Mouse (Mus musculus) hindbrain, embryonic 13.5 days (tissue): Measurements from ENCODE around the gene Adamts9. TPM values are rescaled to one million over a fixed set of nuclear protein-coding genes. Genes with fewer than 3 reads are reported as not detected.

Experiments used
- ATAC-seq: fragments of 200-750 bp; cut with Nextera tagmentation; 2 replicates; pipeline ENCODE4 v1.8.0; 2017; ENCODE audit warnings: moderate TSS enrichment; ENCODE audit not compliant: low FRiP score
- H3K27ac ChIP-seq: fragments of 300-500 bp; sonication (generic); 2 replicates; pipeline ENCODE4 v1.5.1; 2015; ENCODE audit warnings: inconsistent platforms, mild to moderate bottlenecking, moderate library complexity
- H3K27me3 ChIP-seq: fragments of 300-500 bp; sonication (generic); 2 replicates; pipeline ENCODE4 v1.6.1; 2015; ENCODE audit warnings: mild to moderate bottlenecking, inconsistent platforms
- H3K36me3 ChIP-seq: fragments of 300-500 bp; sonication (generic); 2 replicates; pipeline ENCODE4 v1.6.1; 2015; ENCODE audit warnings: mild to moderate bottlenecking, inconsistent platforms
- H3K4me1 ChIP-seq: fragments of 300-500 bp; sonication (generic); replicated peaks from 2 replicates; pipeline ENCODE4 v1.6.1; 2015; ENCODE audit warnings: inconsistent platforms
- H3K4me2 ChIP-seq: fragments of 300-500 bp; sonication (generic); 2 replicates; pipeline ENCODE4 v1.6.1; 2015; ENCODE audit warnings: inconsistent platforms, mild to moderate bottlenecking, moderate library complexity
- H3K4me3 ChIP-seq: fragments of 300-500 bp; sonication (generic); 2 replicates; pipeline ENCODE4 v1.5.1; 2015; ENCODE audit warnings: mild to moderate bottlenecking, inconsistent platforms
- H3K9ac ChIP-seq: fragments of 300-500 bp; sonication (generic); 2 replicates; pipeline ENCODE4 v1.6.1; 2015; ENCODE audit warnings: mild to moderate bottlenecking, inconsistent platforms
- H3K9me3 ChIP-seq: fragments of 300-500 bp; sonication (generic); 2 replicates; pipeline ENCODE4 v1.6.1; 2016; ENCODE audit warnings: inconsistent platforms
- WGBS: fragments of 180-500 bp; shearing (Covaris S2); methylation state at CpG from one replicate; pipeline ENCODE4 v1.1.7; 2015; 5-methylcytosine and 5-hydroxymethylcytosine counted together
- polyA plus RNA-seq: library from polyadenylated mRNA; unstranded; fragments of >200 nt; fragmentation: Nextera tagmentation; extraction: Ambion mirVana; gene quantifications from 2 replicates; pipeline ENCODE4 v1.2.1, GENCODE M21; 2015

Gene Adamts9
- polyA plus RNA-seq, 1 experiment from 2014 or later, result 1.7 TPM

- Histone ChIP-seq H3K36me3 (no peaks in the 10 kb centered on the region), H3K27ac (no peak overlapping the region), H3K4me3 (no peak overlapping the region), H3K27me3 (no peaks in the 10 kb centered on the region), H3K4me1 (peaks cover 3% of the 10 kb centered on the region), H3K9me3 (no peaks in the 10 kb centered on the region), H3K4me2 (no peak overlapping the region), H3K9ac (no peak overlapping the region)
- WGBS, result 82% methylated on average over 5 of the region's 5 CpGs
- no peak for ATAC-seq
Measured at GRCm38 (mm10) chr6:92874854-92875253, 68.4 kb downstream of the Adamts9 start.

- ATAC-seq, result no peak
- no peak overlapping the region for H3K27ac ChIP-seq
- no peak overlapping the region for H3K4me2 ChIP-seq
- WGBS, result 84% methylated on average over 10 of the region's 10 CpGs
- H3K9ac ChIP-seq, result no peak overlapping the region
- H3K36me3 ChIP-seq, result no peaks in the 10 kb centered on the region
- no peak overlapping the region for H3K4me3 ChIP-seq
- peaks cover 11% of the 10 kb centered on the region for H3K4me1 ChIP-seq
- H3K9me3 ChIP-seq, result no peaks in the 10 kb centered on the region
- no peaks in the 10 kb centered on the region for H3K27me3 ChIP-seq
Measured at GRCm38 (mm10) chr6:92872766-92873165, 70.5 kb downstream of the Adamts9 start.

- no peaks in the 10 kb centered on the region for H3K27me3 ChIP-seq
- H3K27ac ChIP-seq, result no peak overlapping the region
- WGBS, result 56% methylated on average over 4 of the region's 4 CpGs
- H3K4me1 ChIP-seq, result peaks cover 11% of the 10 kb centered on the region
- no peak for ATAC-seq
- H3K36me3 ChIP-seq, result no peaks in the 10 kb centered on the region
- H3K9ac ChIP-seq, result no peak overlapping the region
- no peaks in the 10 kb centered on the region for H3K9me3 ChIP-seq
- H3K4me3 ChIP-seq, result no peak overlapping the region
- no peak overlapping the region for H3K4me2 ChIP-seq
Measured at GRCm38 (mm10) chr6:92871813-92872212, 71.5 kb downstream of the Adamts9 start.

- Histone ChIP-seq H3K27ac (no peak overlapping the region), H3K4me1 (peaks cover 11% of the 10 kb centered on the region), H3K9ac (no peak overlapping the region), H3K4me3 (no peak overlapping the region), H3K4me2 (no peak overlapping the region), H3K27me3 (no peaks in the 10 kb centered on the region), H3K36me3 (no peaks in the 10 kb centered on the region), H3K9me3 (no peaks in the 10 kb centered on the region)
- ATAC-seq, result no peak
- WGBS, result 66% methylated on average over 16 of the region's 16 CpGs
Measured at GRCm38 (mm10) chr6:92869582-92870219, 73.6 kb downstream of the Adamts9 start.

- Histone ChIP-seq H3K9me3 (no peaks in the 10 kb centered on the region), H3K9ac (no peak within 1 kb of the TSS), H3K27me3 (no peaks in the 10 kb centered on the region), H3K4me3 (no peak within 1 kb of the TSS), H3K4me1 (peaks cover 11% of the 10 kb centered on the region), H3K27ac (no peak within 1 kb of the TSS), H3K4me2 (no peak within 1 kb of the TSS), H3K36me3 (no peaks in the 10 kb centered on the region)
- ATAC-seq, result no peak
- 75% methylated on average over 4 of the region's 4 CpGs for WGBS
Measured at GRCm38 (mm10) chr6:92869089-92869581, 74.2 kb downstream of the Adamts9 start, which contains the start of gene Gm15737. Gene Gm15737, plus strand, starts transcription at chr6:92869357.

- WGBS, result 78% methylated on average over 9 of the region's 9 CpGs
- H3K4me2 ChIP-seq, result no peak overlapping the region
- H3K9ac ChIP-seq, result no peak overlapping the region
- no peak for ATAC-seq
- H3K9me3 ChIP-seq, result no peaks in the 10 kb centered on the region
- H3K4me1 ChIP-seq, result no peaks in the 10 kb centered on the region
- no peaks in the 10 kb centered on the region for H3K36me3 ChIP-seq
- no peak overlapping the region for H3K27ac ChIP-seq
- no peak overlapping the region for H3K4me3 ChIP-seq
- H3K27me3 ChIP-seq, result no peaks in the 10 kb centered on the region
Measured at GRCm38 (mm10) chr6:92862599-92862998, 80.7 kb downstream of the Adamts9 start.

- Histone ChIP-seq H3K4me3 (no peak overlapping the region), H3K4me1 (no peaks in the 10 kb centered on the region), H3K4me2 (no peak overlapping the region), H3K9me3 (no peaks in the 10 kb centered on the region), H3K27me3 (no peaks in the 10 kb centered on the region), H3K36me3 (no peaks in the 10 kb centered on the region), H3K9ac (no peak overlapping the region), H3K27ac (no peak overlapping the region)
- no peak for ATAC-seq
- WGBS, result 77% methylated on average over 5 of the region's 5 CpGs
Measured at GRCm38 (mm10) chr6:92860285-92860912, 82.9 kb downstream of the Adamts9 start.

GRCm38 (mm10) chr6:92858721-92859510, 84.4 kb downstream of the Adamts9 start:
- no peak overlapping the region for H3K27ac ChIP-seq
- H3K4me3 ChIP-seq, result no peak overlapping the region
- no peak for ATAC-seq
- H3K36me3 ChIP-seq, result no peaks in the 10 kb centered on the region
- 82% methylated on average over 12 of the region's 12 CpGs for WGBS
- H3K9ac ChIP-seq, result no peak overlapping the region
- H3K4me2 ChIP-seq, result no peak overlapping the region
- H3K4me1 ChIP-seq, result no peaks in the 10 kb centered on the region
- no peaks in the 10 kb centered on the region for H3K27me3 ChIP-seq
- no peaks in the 10 kb centered on the region for H3K9me3 ChIP-seq

GRCm38 (mm10) chr6:92857761-92858160, 85.5 kb downstream of the Adamts9 start:
- Histone ChIP-seq H3K9ac (no peak overlapping the region), H3K4me3 (no peak overlapping the region), H3K4me2 (no peak overlapping the region), H3K36me3 (no peaks in the 10 kb centered on the region), H3K27ac (no peak overlapping the region), H3K27me3 (no peaks in the 10 kb centered on the region), H3K4me1 (no peaks in the 10 kb centered on the region), H3K9me3 (no peaks in the 10 kb centered on the region)
- no peak for ATAC-seq
- 90% methylated on average over 13 of the region's 13 CpGs for WGBS

GRCm38 (mm10) chr6:92854873-92855272, 88.4 kb downstream of the Adamts9 start:
- 82% methylated on average over 4 of the region's 4 CpGs for WGBS
- no peaks in the 10 kb centered on the region for H3K27me3 ChIP-seq
- no peak overlapping the region for H3K27ac ChIP-seq
- no peak overlapping the region for H3K4me3 ChIP-seq
- no peak overlapping the region for H3K9ac ChIP-seq
- no peaks in the 10 kb centered on the region for H3K9me3 ChIP-seq
- no peaks in the 10 kb centered on the region for H3K36me3 ChIP-seq
- peaks cover 8% of the 10 kb centered on the region for H3K4me1 ChIP-seq
- ATAC-seq, result no peak
- no peak overlapping the region for H3K4me2 ChIP-seq

- H3K4me2 ChIP-seq, result no peak overlapping the region
- H3K9me3 ChIP-seq, result no peaks in the 10 kb centered on the region
- 27% methylated on average over 5 of the region's 5 CpGs for WGBS
- ATAC-seq, result peak; percentile 52; the same call in 1 of the 2 replicates
- H3K27me3 ChIP-seq, result no peaks in the 10 kb centered on the region
- H3K9ac ChIP-seq, result no peak overlapping the region
- H3K36me3 ChIP-seq, result no peaks in the 10 kb centered on the region
- H3K4me3 ChIP-seq, result no peak overlapping the region
- H3K27ac ChIP-seq, result 0 out of 2 replicates have a peak overlapping the region, but pooled peaks have one; percentile 30
- H3K4me1 ChIP-seq, result peaks cover 9% of the 10 kb centered on the region
Measured at GRCm38 (mm10) chr6:92850250-92850649, 93.0 kb downstream of the Adamts9 start.

- no peaks in the 10 kb centered on the region for H3K36me3 ChIP-seq
- H3K27me3 ChIP-seq, result no peaks in the 10 kb centered on the region
- no peak overlapping the region for H3K9ac ChIP-seq
- no peak overlapping the region for H3K4me2 ChIP-seq
- WGBS, result 95% methylated on average over 9 of the region's 9 CpGs
- H3K9me3 ChIP-seq, result no peaks in the 10 kb centered on the region
- no peak for ATAC-seq
- H3K4me1 ChIP-seq, result peaks cover 9% of the 10 kb centered on the region
- H3K27ac ChIP-seq, result no peak overlapping the region
- H3K4me3 ChIP-seq, result no peak overlapping the region
Measured at GRCm38 (mm10) chr6:92849208-92849607, 94.1 kb downstream of the Adamts9 start.
